Mouse (Mus musculus): ENCODE data around the gene Dll4. TPM values are rescaled to one million over a fixed set of nuclear protein-coding genes. Genes with fewer than 3 reads are reported as not detected.

The Dll4 gene
- total and polyA plus RNA-seq, 2 experiments = 3.0 to 4.1 TPM

DNA sequence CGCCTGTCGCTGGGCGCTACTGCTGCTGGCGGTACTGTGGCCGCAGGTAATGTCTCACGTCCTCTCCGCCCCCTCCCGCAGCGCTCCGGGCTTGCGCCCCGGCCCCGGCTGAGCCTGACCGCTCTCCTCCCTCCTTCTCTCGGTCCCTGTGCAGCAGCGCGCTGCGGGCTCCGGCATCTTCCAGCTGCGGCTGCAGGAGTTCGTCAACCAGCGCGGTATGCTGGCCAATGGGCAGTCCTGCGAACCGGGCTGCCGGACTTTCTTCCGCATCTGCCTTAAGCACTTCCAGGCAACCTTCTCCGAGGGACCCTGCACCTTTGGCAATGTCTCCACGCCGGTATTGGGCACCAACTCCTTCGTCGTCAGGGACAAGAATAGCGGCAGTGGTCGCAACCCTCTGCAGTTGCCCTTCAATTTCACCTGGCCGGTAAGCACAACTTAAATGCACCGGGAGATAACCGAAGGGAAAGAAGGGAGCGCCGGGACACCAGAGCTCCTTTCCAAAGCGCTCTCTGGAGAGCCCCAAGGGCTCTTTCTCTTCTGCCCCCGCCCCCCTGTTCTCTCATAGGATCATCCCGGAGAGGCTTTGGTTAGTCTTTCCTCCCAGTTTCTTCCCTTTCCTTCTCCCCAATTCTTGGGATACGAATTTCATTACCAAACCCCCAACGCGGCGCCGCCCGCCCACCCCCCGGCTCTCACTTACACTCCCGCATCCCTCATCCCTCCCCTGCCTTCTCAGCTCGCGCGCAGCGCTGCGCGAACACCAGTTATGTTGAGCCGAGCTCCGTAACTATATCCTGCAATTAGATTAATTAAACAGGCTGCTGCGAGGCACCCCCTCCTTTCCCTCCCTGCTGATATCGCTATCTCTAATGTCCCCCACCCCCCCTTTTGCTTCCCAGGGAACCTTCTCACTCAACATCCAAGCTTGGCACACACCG, 847 bp downstream of the Dll4 start:
- WGBS = 1% methylated on average over 59 of the region's 61 CpGs
- H3K4me1 ChIP-seq (ENCODE audit: control insufficient read depth, insufficient read depth, low read length) = peaks cover 3% of the 10 kb centered on the region; the same call in 1 of the 2 replicates
- H3K9ac ChIP-seq (ENCODE audit: low read depth, low read length) = peak overlapping the region; percentile 69
- peaks cover 4% of the 10 kb centered on the region; the same call in 1 of the 2 replicates for H3K79me2 ChIP-seq (ENCODE audit: control insufficient read depth, insufficient read depth, low read length)
- peak overlapping the region; percentile 53 for H3K27ac ChIP-seq (replicated peaks; ENCODE audit: insufficient read depth, low read depth, low read length)
- peaks cover 22% of the 10 kb centered on the region for H3K27me3 ChIP-seq (ENCODE audit: control insufficient read depth, insufficient read depth, low read length)
- no peak for DNase-seq (ENCODE audit: extremely low read depth, low read depth, low spot score)
- H3K4me3 ChIP-seq (ENCODE audit: insufficient read depth, low read depth, low read length) = peak overlapping the region; percentile 56
- no peaks in the 10 kb centered on the region for H3K36me3 ChIP-seq (ENCODE audit: control insufficient read depth, insufficient read depth, low read length)
- no peak for TF ChIP-seq CTCF (IDR thresholded peaks at IDR 0.05; ENCODE audit: low read depth, low read length)
- TF ChIP-seq POLR2A (IDR thresholded peaks at IDR 0.05; ENCODE audit: extremely low read depth, insufficient read depth, low read length) = no peak

- Histone ChIP-seq H3K4me3 (ENCODE audit: insufficient read depth, low read depth, low read length) (peak overlapping the region; percentile 56), H3K27me3 (ENCODE audit: control insufficient read depth, insufficient read depth, low read length) (peaks cover 21% of the 10 kb centered on the region), H3K79me2 (ENCODE audit: control insufficient read depth, insufficient read depth, low read length) (peaks cover 5% of the 10 kb centered on the region; the same call in 1 of the 2 replicates), H3K4me1 (ENCODE audit: control insufficient read depth, insufficient read depth, low read length) (peaks cover 3% of the 10 kb centered on the region; the same call in 1 of the 2 replicates), H3K9ac (ENCODE audit: low read depth, low read length) (peak overlapping the region; percentile 69), H3K36me3 (ENCODE audit: control insufficient read depth, insufficient read depth, low read length) (no peaks in the 10 kb centered on the region), H3K27ac (replicated peaks; ENCODE audit: insufficient read depth, low read depth, low read length) (no peak overlapping the region)
- TF ChIP-seq CTCF (IDR thresholded peaks at IDR 0.05; ENCODE audit: low read depth, low read length) (peak; percentile 61), POLR2A (IDR thresholded peaks at IDR 0.05; ENCODE audit: extremely low read depth, insufficient read depth, low read length) (no peak)
- WGBS = 1% methylated on average over 30 of the region's 30 CpGs
- DNase-seq (ENCODE audit: extremely low read depth, low read depth, low spot score) = no peak
Measured at GRCm38 (mm10) chr2:119327102-119327480, 1.5 kb downstream of the Dll4 start.

- DNase-seq (ENCODE audit: extremely low read depth, low read depth, low spot score) = no peak
- peak overlapping the region; percentile 53 for H3K27ac ChIP-seq (replicated peaks; ENCODE audit: insufficient read depth, low read depth, low read length)
- peak overlapping the region; percentile 31 for H3K9ac ChIP-seq (ENCODE audit: low read depth, low read length)
- peaks cover 3% of the 10 kb centered on the region; the same call in 1 of the 2 replicates for H3K4me1 ChIP-seq (ENCODE audit: control insufficient read depth, insufficient read depth, low read length)
- peaks cover 9% of the 10 kb centered on the region; the same call in 1 of the 2 replicates for H3K79me2 ChIP-seq (ENCODE audit: control insufficient read depth, insufficient read depth, low read length)
- H3K4me3 ChIP-seq (ENCODE audit: insufficient read depth, low read depth, low read length) = peak overlapping the region; percentile 58
- H3K27me3 ChIP-seq (ENCODE audit: control insufficient read depth, insufficient read depth, low read length) = peaks cover 18% of the 10 kb centered on the region
- WGBS = 52% methylated on average over 11 of the region's 11 CpGs
- TF ChIP-seq CTCF (IDR thresholded peaks at IDR 0.05; ENCODE audit: low read depth, low read length) (no peak), POLR2A (IDR thresholded peaks at IDR 0.05; ENCODE audit: extremely low read depth, insufficient read depth, low read length) (no peak)
- H3K36me3 ChIP-seq (ENCODE audit: control insufficient read depth, insufficient read depth, low read length) = no peaks in the 10 kb centered on the region
Measured at GRCm38 (mm10) chr2:119327942-119328526, 2.5 kb downstream of the Dll4 start.

- WGBS = 58% methylated on average over 5 of the region's 5 CpGs
- peaks cover 9% of the 10 kb centered on the region; the same call in 1 of the 2 replicates for H3K79me2 ChIP-seq (ENCODE audit: control insufficient read depth, insufficient read depth, low read length)
- H3K9ac ChIP-seq (ENCODE audit: low read depth, low read length) = peak overlapping the region; percentile 26; the same call in 1 of the 2 replicates
- H3K4me3 ChIP-seq (ENCODE audit: insufficient read depth, low read depth, low read length) = peak overlapping the region; percentile 58
- no peak overlapping the region for H3K27ac ChIP-seq (replicated peaks; ENCODE audit: insufficient read depth, low read depth, low read length)
- peaks cover 3% of the 10 kb centered on the region; the same call in 1 of the 2 replicates for H3K4me1 ChIP-seq (ENCODE audit: control insufficient read depth, insufficient read depth, low read length)
- DNase-seq (ENCODE audit: extremely low read depth, low read depth, low spot score) = no peak
- H3K27me3 ChIP-seq (ENCODE audit: control insufficient read depth, insufficient read depth, low read length) = peaks cover 17% of the 10 kb centered on the region
- no peaks in the 10 kb centered on the region for H3K36me3 ChIP-seq (ENCODE audit: control insufficient read depth, insufficient read depth, low read length)
- TF ChIP-seq CTCF (IDR thresholded peaks at IDR 0.05; ENCODE audit: low read depth, low read length) (no peak), POLR2A (IDR thresholded peaks at IDR 0.05; ENCODE audit: extremely low read depth, insufficient read depth, low read length) (no peak)
Measured at GRCm38 (mm10) chr2:119328546-119328945, 3.0 kb downstream of the Dll4 start.

DNA sequence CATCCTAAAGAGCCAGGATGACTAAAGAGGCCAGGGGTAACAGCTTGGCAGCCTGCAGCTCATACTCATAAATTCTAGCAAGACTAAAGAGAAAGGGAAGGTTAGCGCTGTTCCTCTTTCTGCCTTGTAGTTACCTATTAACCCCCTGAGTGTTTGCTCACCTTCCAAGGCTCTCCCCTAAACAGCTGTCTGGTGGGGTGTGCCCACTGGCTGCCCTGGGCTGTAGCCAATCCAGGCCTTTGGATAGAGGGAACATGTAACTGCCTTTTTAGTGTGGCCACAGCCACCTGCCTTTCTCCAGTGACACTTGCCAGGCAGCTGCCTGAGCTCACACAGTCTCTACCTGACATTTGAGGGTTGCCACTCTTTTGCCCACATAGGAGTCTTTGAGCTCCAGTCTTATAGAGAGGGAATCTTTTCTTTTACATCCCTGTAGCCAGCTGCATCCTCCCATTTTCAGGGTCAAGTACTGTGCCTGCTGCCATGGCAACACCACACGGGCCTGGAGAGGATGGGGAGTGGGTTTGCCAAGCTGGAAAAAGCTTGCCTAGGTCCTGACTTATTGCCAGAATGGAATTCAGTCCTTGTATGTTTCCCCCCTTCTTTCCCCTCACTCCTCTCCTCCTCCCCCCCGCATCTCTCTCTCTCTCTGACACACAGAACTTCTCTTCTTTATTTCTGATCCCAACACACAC, 3.7 kb downstream of the Dll4 start:
- peak overlapping the region; percentile 18; the same call in 1 of the 2 replicates for H3K9ac ChIP-seq (ENCODE audit: low read depth, low read length)
- H3K27me3 ChIP-seq (ENCODE audit: control insufficient read depth, insufficient read depth, low read length) = peaks cover 12% of the 10 kb centered on the region
- peaks cover 3% of the 10 kb centered on the region; the same call in 1 of the 2 replicates for H3K4me1 ChIP-seq (ENCODE audit: control insufficient read depth, insufficient read depth, low read length)
- no peak overlapping the region for H3K4me3 ChIP-seq (ENCODE audit: insufficient read depth, low read depth, low read length)
- TF ChIP-seq CTCF (IDR thresholded peaks at IDR 0.05; ENCODE audit: low read depth, low read length) (no peak), POLR2A (IDR thresholded peaks at IDR 0.05; ENCODE audit: extremely low read depth, insufficient read depth, low read length) (no peak)
- H3K27ac ChIP-seq (replicated peaks; ENCODE audit: insufficient read depth, low read depth, low read length) = no peak overlapping the region
- WGBS = 42% methylated on average over 3 of the region's 3 CpGs
- H3K36me3 ChIP-seq (ENCODE audit: control insufficient read depth, insufficient read depth, low read length) = no peaks in the 10 kb centered on the region
- peaks cover 9% of the 10 kb centered on the region; the same call in 1 of the 2 replicates for H3K79me2 ChIP-seq (ENCODE audit: control insufficient read depth, insufficient read depth, low read length)
- no peak for DNase-seq (ENCODE audit: extremely low read depth, low read depth, low spot score)

All from liver, adult 2 months (tissue).